Mouse (Mus musculus) right cerebral cortex, postnatal 14 days (tissue): ENCODE data around the gene Olfr821.
"Not testable (repeated sequence)": the region's sequence is repeated elsewhere in the genome, so short reads cannot be mapped to it uniquely, and the experiment has no call there.

Experiments
- DNase-seq: peaks from one replicate; pipeline ENCODE4 v3.0.0; 2022

The Olfr821 gene

GRCm38 (mm10) chr10:130030048-130030447 is at the start of gene Olfr821:
Olfr821 (plus strand) TSS chr10:130030348.
- DNase-seq = no peak

GRCm38 (mm10) chr10:129981867-129982266 is 48.3 kb upstream of the Olfr821 start:
- not testable (repeated sequence) for DNase-seq

- not testable (repeated sequence) for DNase-seq
Observed at GRCm38 (mm10) chr10:129984962-129985361, 45.2 kb upstream of the Olfr821 start, which contains the start of gene Gm10310. Gm10310 (minus strand) TSS chr10:129985062.

GRCm38 (mm10) chr10:130004104-130004503 is 26.0 kb upstream of the Olfr821 start:
- not testable (repeated sequence) for DNase-seq

DNA sequence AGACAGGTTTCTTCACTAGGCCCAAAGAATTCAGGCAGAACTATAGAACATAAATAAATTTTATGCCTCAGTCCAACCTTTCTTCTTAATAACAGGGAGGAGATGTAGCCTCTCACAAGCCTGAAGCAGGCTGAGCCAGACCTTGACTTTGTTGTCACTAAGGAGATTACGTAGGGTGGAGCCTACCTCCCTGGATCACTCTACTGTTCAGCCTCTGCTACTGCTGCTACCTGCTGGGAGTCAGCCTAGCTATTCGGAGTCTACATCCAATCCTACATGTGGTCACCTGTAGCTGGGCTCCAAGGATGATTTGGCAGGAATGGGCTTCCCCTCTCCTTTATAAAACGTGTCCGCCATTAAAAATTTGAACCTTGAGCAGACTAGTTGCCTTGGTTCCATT is 24.8 kb upstream of the Olfr821 start:
- DNase-seq = not testable (repeated sequence)

- no peak for DNase-seq
Observed at GRCm38 (mm10) chr10:130012321-130012720, 17.8 kb upstream of the Olfr821 start, which contains the start of gene Olfr820. Olfr820 (plus strand) TSS chr10:130012621.

- no peak for DNase-seq
Observed at GRCm38 (mm10) chr10:130037096-130037495, 6.9 kb downstream of the Olfr821 start.

- DNase-seq = no peak
Observed at GRCm38 (mm10) chr10:130070910-130071309, 40.8 kb downstream of the Olfr821 start, which contains the start of gene Olfr822. Olfr822 (plus strand) TSS chr10:130071210.
